Mouse (Mus musculus) lung, embryonic 15.5 days (tissue): ENCODE measurements at regions not wholly inside any gene's neighbourhood (a gene's known extent, or its start where the extent isn't known, plus 50 kb on each side); places are given as distances from the start of the nearest gene placed in this dataset.

Experiments used
- ATAC-seq: fragments of 200-750 bp; cut with Nextera tagmentation; 2 replicates; pipeline ENCODE4 v1.8.0; 2017; ENCODE audit warnings: moderate number of reproducible peaks, borderline replicate concordance; ENCODE audit not compliant: low FRiP score, low TSS enrichment; ENCODE audit errors: extremely low read depth
- H3K27ac ChIP-seq: fragments of 300-500 bp; sonication (generic); 2 replicates; pipeline ENCODE4 v1.5.1; 2015; ENCODE audit warnings: moderate library complexity, mild to moderate bottlenecking, inconsistent platforms
- H3K27me3 ChIP-seq: fragments of 300-500 bp; sonication (generic); 2 replicates; pipeline ENCODE4 v1.6.1; 2015; ENCODE audit warnings: inconsistent platforms
- H3K36me3 ChIP-seq: fragments of 300-500 bp; sonication (generic); 2 replicates; pipeline ENCODE4 v1.6.1; 2015; ENCODE audit warnings: inconsistent platforms
- H3K4me1 ChIP-seq: fragments of 300-500 bp; sonication (generic); 2 replicates; pipeline ENCODE4 v1.6.1; 2015; ENCODE audit warnings: inconsistent platforms
- H3K4me2 ChIP-seq: fragments of 300-500 bp; sonication (generic); 2 replicates; pipeline ENCODE4 v1.6.1; 2015; ENCODE audit warnings: inconsistent platforms, mild to moderate bottlenecking, moderate library complexity
- H3K4me3 ChIP-seq: fragments of 300-500 bp; sonication (generic); 2 replicates; pipeline ENCODE4 v1.5.1; 2015; ENCODE audit warnings: mild to moderate bottlenecking, inconsistent platforms
- H3K9ac ChIP-seq: fragments of 300-500 bp; sonication (generic); 2 replicates; pipeline ENCODE4 v1.6.1; 2015; ENCODE audit warnings: inconsistent platforms
- H3K9me3 ChIP-seq: fragments of 300-500 bp; sonication (generic); 2 replicates; pipeline ENCODE4 v1.6.1; 2016; ENCODE audit warnings: inconsistent platforms
- WGBS: fragments of 180-500 bp; shearing (Covaris S2); methylation state at CpG from one replicate; pipeline ENCODE4 v1.1.7; 2015; 5-methylcytosine and 5-hydroxymethylcytosine counted together

DNA sequence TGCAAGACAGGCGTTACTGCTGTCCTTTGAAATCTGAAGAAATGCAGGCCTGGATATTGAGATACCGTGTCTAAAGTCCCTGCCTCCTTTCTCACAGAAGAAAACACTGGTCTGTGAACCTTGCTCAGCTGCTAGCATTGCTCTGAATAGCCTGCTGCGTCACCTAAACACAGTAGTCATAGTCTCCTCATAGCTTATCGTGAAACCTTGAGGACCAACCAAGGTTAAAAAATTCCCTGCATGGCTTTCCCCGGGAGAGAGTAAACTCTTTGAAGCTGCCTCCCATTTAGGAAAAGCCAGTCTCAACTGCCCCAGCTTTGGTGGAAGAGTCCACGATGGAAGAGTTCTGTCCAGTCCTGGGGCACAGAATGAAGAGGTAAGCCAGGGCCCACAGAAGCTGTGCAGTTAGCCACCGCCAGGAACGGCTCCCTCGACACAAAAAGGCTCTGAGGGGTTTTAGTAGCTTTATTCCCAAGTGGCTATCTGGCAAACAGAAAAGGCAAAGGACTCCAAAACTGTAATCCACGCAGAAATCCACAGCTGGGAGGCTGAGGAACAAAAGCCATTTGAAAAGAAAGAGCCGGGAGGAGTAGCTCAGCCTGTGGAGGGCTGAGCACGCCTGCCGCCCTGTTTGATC, 142.0 kb upstream of the Rad23b start:
- no peak for ATAC-seq
- Histone ChIP-seq H3K27ac (no peak overlapping the region), H3K4me3 (no peak overlapping the region), H3K36me3 (no peaks in the 10 kb centered on the region), H3K4me1 (no peaks in the 10 kb centered on the region), H3K9me3 (no peaks in the 10 kb centered on the region), H3K9ac (no peak overlapping the region), H3K27me3 (no peaks in the 10 kb centered on the region), H3K4me2 (no peak overlapping the region)
- WGBS = 47% methylated on average over 13 of the region's 13 CpGs

GRCm38 (mm10) chr4:55208386-55209345, 141.2 kb upstream of the Rad23b start:
- H3K27ac ChIP-seq = no peak overlapping the region
- H3K9ac ChIP-seq = no peak overlapping the region
- H3K4me3 ChIP-seq = no peak overlapping the region
- H3K27me3 ChIP-seq = no peaks in the 10 kb centered on the region
- ATAC-seq = peak; percentile 35; the same call in 1 of the 2 replicates
- no peaks in the 10 kb centered on the region for H3K36me3 ChIP-seq
- peak overlapping the region; percentile 18; the same call in 1 of the 2 replicates for H3K4me2 ChIP-seq
- H3K9me3 ChIP-seq = no peaks in the 10 kb centered on the region
- 19% methylated on average over 21 of the region's 21 CpGs for WGBS
- H3K4me1 ChIP-seq = no peaks in the 10 kb centered on the region

DNA sequence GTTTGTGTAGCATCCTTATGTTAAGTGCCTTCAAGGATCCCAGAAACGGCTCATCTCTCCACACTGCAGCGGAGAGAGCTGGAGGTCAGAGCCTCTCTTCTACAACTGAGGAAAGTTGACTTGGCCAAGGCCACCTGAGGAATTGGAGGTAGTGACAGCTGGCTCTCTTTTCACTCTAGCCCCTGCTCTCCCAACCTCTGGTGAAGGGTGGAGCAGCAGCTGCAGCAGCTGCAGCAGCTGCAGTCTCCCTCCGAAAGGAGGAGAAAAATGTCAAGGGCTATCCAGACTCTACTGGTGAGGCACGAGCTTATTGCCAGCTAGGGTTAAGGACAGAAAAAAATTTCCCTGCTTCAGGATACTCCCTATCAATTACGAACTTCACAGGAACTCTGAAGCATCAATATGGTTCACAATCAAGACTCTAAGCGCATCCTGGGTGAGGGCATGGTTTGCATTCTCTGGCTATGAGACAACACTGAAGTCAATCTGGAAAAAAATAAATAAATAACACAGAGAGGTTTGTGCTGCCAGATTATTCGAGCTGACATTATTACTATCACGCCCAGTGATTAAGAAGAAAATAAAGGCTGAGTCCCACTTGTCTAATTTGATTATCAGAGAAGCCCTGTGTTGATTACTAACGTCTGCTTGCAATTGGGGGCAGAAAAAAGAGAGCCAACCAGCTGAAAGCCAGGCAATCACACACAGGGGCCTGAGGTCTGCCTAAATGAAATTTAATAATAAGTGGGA, 134.2 kb upstream of the Rad23b start:
- Histone ChIP-seq H3K36me3 (no peaks in the 10 kb centered on the region), H3K4me3 (no peak overlapping the region), H3K9ac (no peak overlapping the region), H3K27me3 (no peaks in the 10 kb centered on the region), H3K9me3 (no peaks in the 10 kb centered on the region), H3K4me2 (no peak overlapping the region), H3K4me1 (peaks cover 18% of the 10 kb centered on the region), H3K27ac (no peak overlapping the region)
- WGBS = 21% methylated on average over 9 of the region's 9 CpGs
- no peak for ATAC-seq

GRCm38 (mm10) chr4:55216175-55216545, 133.7 kb upstream of the Rad23b start:
- ATAC-seq = no peak
- Histone ChIP-seq H3K9me3 (no peaks in the 10 kb centered on the region), H3K27ac (no peak overlapping the region), H3K36me3 (no peaks in the 10 kb centered on the region), H3K4me1 (peaks cover 18% of the 10 kb centered on the region), H3K27me3 (no peaks in the 10 kb centered on the region), H3K4me2 (no peak overlapping the region), H3K9ac (no peak overlapping the region), H3K4me3 (no peak overlapping the region)
- 25% methylated on average over 6 of the region's 6 CpGs for WGBS

DNA sequence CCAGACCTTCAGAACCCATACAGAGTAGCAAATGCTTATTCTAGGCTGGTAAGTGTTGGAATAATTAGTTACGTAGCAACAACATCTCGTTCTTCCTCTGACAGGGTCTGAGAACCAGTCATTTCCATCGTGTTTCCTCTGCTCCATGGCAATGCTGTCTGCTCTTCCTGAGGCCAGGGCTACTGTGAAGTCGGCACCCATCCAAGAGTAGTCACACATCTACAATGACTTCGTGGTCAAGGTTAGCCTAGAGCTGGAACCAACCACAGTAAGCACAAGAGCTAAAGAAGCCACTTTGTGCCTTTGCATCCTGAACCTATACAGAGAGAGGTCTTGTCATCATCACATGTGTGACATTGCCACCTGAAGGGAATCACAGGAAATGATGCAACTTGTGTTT, 124.1 kb upstream of the Rad23b start:
- no peak overlapping the region for H3K4me2 ChIP-seq
- WGBS = 77% methylated on average over 5 of the region's 5 CpGs
- no peaks in the 10 kb centered on the region for H3K9me3 ChIP-seq
- no peaks in the 10 kb centered on the region for H3K4me1 ChIP-seq
- H3K27me3 ChIP-seq = no peaks in the 10 kb centered on the region
- no peak for ATAC-seq
- no peak overlapping the region for H3K9ac ChIP-seq
- no peaks in the 10 kb centered on the region for H3K36me3 ChIP-seq
- H3K4me3 ChIP-seq = no peak overlapping the region
- H3K27ac ChIP-seq = no peak overlapping the region

GRCm38 (mm10) chr4:55227394-55227793, 122.4 kb upstream of the Rad23b start:
- no peak for ATAC-seq
- no peak overlapping the region for H3K4me3 ChIP-seq
- no peak overlapping the region for H3K4me2 ChIP-seq
- no peaks in the 10 kb centered on the region for H3K36me3 ChIP-seq
- H3K9ac ChIP-seq = no peak overlapping the region
- H3K27me3 ChIP-seq = no peaks in the 10 kb centered on the region
- H3K27ac ChIP-seq = no peak overlapping the region
- H3K9me3 ChIP-seq = no peaks in the 10 kb centered on the region
- 34% methylated on average over 3 of the region's 3 CpGs for WGBS
- no peaks in the 10 kb centered on the region for H3K4me1 ChIP-seq

- no peaks in the 10 kb centered on the region for H3K36me3 ChIP-seq
These were observed 118.3 kb upstream of the Rad23b start for GRCm38 (mm10) chr4:55231522-55231921.

GRCm38 (mm10) chr4:55237856-55238255, 112.0 kb upstream of the Rad23b start:
- no peak overlapping the region for H3K9ac ChIP-seq
- no peak overlapping the region for H3K27ac ChIP-seq
- no peaks in the 10 kb centered on the region for H3K27me3 ChIP-seq
- H3K4me3 ChIP-seq = no peak overlapping the region
- ATAC-seq = no peak
- WGBS = 70% methylated on average over 6 of the region's 6 CpGs
- H3K36me3 ChIP-seq = no peaks in the 10 kb centered on the region
- H3K4me2 ChIP-seq = no peak overlapping the region
- 0 out of 2 replicates have a peak, but pooled peaks cover 6% of the 10 kb centered on the region for H3K4me1 ChIP-seq
- no peaks in the 10 kb centered on the region for H3K9me3 ChIP-seq

More at GRCm38 (mm10) chr4:55231522-55231921, 118.3 kb upstream of the Rad23b start:
- Histone ChIP-seq H3K9me3 (no peaks in the 10 kb centered on the region), H3K9ac (no peak overlapping the region), H3K27me3 (no peaks in the 10 kb centered on the region), H3K4me1 (no peaks in the 10 kb centered on the region), H3K4me3 (no peak overlapping the region), H3K27ac (no peak overlapping the region), H3K4me2 (no peak overlapping the region)
- 27% methylated on average over 4 of the region's 4 CpGs for WGBS
- no peak for ATAC-seq

GRCm38 (mm10) chr4:55240450-55240849, 109.4 kb upstream of the Rad23b start:
- Histone ChIP-seq H3K9me3 (no peaks in the 10 kb centered on the region), H3K27me3 (no peaks in the 10 kb centered on the region), H3K4me2 (no peak overlapping the region), H3K9ac (no peak overlapping the region), H3K27ac (no peak overlapping the region), H3K4me1 (0 out of 2 replicates have a peak, but pooled peaks cover 6% of the 10 kb centered on the region), H3K4me3 (no peak overlapping the region), H3K36me3 (no peaks in the 10 kb centered on the region)
- no peak for ATAC-seq
- WGBS = 2% methylated on average over 7 of the region's 7 CpGs

DNA sequence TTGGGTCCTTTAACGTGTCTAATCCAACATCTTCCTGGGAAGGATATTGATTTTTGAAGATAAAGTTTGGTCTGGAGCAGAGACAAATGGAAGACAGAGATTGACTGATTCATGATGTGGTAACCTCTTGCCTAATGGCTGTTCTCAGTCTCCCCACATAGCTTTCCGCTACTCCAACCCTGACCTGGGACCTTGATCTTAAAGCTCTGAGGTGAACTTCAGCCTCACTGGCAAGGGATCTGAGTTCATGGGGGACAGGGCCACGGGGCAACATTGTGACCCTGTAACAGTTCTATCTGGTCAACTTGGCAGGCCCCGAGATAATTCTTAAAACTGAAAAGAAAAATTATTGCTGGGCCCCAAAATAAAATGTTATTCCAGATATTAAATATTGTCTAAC, 107.5 kb upstream of the Rad23b start:
- Histone ChIP-seq H3K9ac (no peak overlapping the region), H3K9me3 (no peaks in the 10 kb centered on the region), H3K27ac (no peak overlapping the region), H3K36me3 (no peaks in the 10 kb centered on the region), H3K4me1 (0 out of 2 replicates have a peak, but pooled peaks cover 6% of the 10 kb centered on the region), H3K27me3 (no peaks in the 10 kb centered on the region), H3K4me2 (no peak overlapping the region), H3K4me3 (no peak overlapping the region)
- 67% methylated on average over 4 of the region's 4 CpGs for WGBS
- no peak for ATAC-seq

- no peak for ATAC-seq
- WGBS = 62% methylated on average over 14 of the region's 14 CpGs
- Histone ChIP-seq H3K27ac (no peak overlapping the region), H3K36me3 (no peaks in the 10 kb centered on the region), H3K9me3 (no peaks in the 10 kb centered on the region), H3K27me3 (no peaks in the 10 kb centered on the region), H3K4me3 (no peak overlapping the region), H3K9ac (no peak overlapping the region), H3K4me1 (0 out of 2 replicates have a peak, but pooled peaks cover 6% of the 10 kb centered on the region), H3K4me2 (no peak overlapping the region)
These were observed 106.5 kb upstream of the Rad23b start for GRCm38 (mm10) chr4:55243091-55244058.
